Mouse (Mus musculus): ENCODE results near the gene Gm815.

- TF ChIP-seq CTCF (IDR thresholded peaks at IDR 0.05; ENCODE audit: control insufficient read depth, insufficient read depth, insufficient read length) (no peak), MYOG (IDR thresholded peaks at IDR 0.05; ENCODE audit: control insufficient read depth, extremely low read depth, insufficient read length) (no peak), CEBPB (IDR thresholded peaks at IDR 0.05; ENCODE audit: low read depth) (no peak), MAX (IDR thresholded peaks at IDR 0.05) (no peak), FOSL1 (IDR thresholded peaks at IDR 0.05; ENCODE audit: insufficient read depth, low read length, poor library complexity, severe bottlenecking) (no peak)
Measured at GRCm38 (mm10) chr19:26875601-26876000, 10.1 kb upstream of the Gm815 start.
